9 mouse cellular contexts compared by ENCODE assay signal in genomic region chr6:147240203-147240804, GRCm38 (mm10). TPM values are rescaled to one million over a fixed set of nuclear protein-coding genes. Genes with fewer than 3 reads are reported as not detected.
DNase-seq lines count a peak whose midpoint lies in the region; ATAC-seq and TF ChIP-seq lines count a peak whose summit lies in the region.
"Had no signal": no experiment of that assay in that cellular context is flagged by ENCODE, and none has a peak within 500 bp of the region (broad histone marks: within the 10 kb centered on the region; RNA-seq: fewer than 3 reads in every experiment).

No protein-coding gene starts in this region.

- peak; percentile 58 for DNase-seq in 3134 (ENCODE audit: extremely low read depth, insufficient read length, low spot score)
- peak; percentile 28 for DNase-seq in G1E (ENCODE audit: low spot score)
- peak; percentile 29 for DNase-seq in cerebellum, adult 8-10 months
- peak; percentile 10 for DNase-seq in kidney, adult 11 months
- DNase-seq in naive thymus-derived CD4-positive, alpha-beta T cell, adult 2 months (ENCODE audit: low read depth): peak; percentile 43
- peak; percentile 32 for DNase-seq in thymus, postnatal 14 days

- H3K9me3 ChIP-seq in G1E (replicated peaks): no peaks in the 10 kb centered on the region
- H3K9me3 ChIP-seq in limb, embryonic 13.5 days: no peaks in the 10 kb centered on the region

- no peak overlapping the region for H3K27ac ChIP-seq in limb, embryonic 13.5 days

- H3K27me3 ChIP-seq in G1E (ENCODE audit: insufficient read depth, low read length): no peaks in the 10 kb centered on the region
- H3K27me3 ChIP-seq in limb, embryonic 13.5 days: no peaks in the 10 kb centered on the region

- peak; percentile 40; the same call in 1 of the 2 replicates for TF ChIP-seq CTCF in G1E (IDR thresholded peaks at IDR 0.05; ENCODE audit: low read depth, low read length)

- no peaks in the 10 kb centered on the region for H3K36me3 ChIP-seq in G1E (replicated peaks)
- H3K36me3 ChIP-seq in limb, embryonic 13.5 days: no peaks in the 10 kb centered on the region

- no peak overlapping the region for H3K9ac ChIP-seq in limb, embryonic 13.5 days

- WGBS in limb, embryonic 13.5 days: 3% methylated on average over 3 of the region's 4 CpGs

- no peak overlapping the region for H3K4me2 ChIP-seq in limb, embryonic 13.5 days (replicated peaks)

- H3K4me3 ChIP-seq in G1E (ENCODE audit: low read depth, low read length): no peak overlapping the region
- H3K4me3 ChIP-seq in limb, embryonic 13.5 days: no peak overlapping the region
- H3K4me3 ChIP-seq: erythroblast, embryonic 14.5 days had no signal

- no peaks in the 10 kb centered on the region for H3K4me1 ChIP-seq in G1E (ENCODE audit: insufficient read depth, low read depth, low read length)
- no peaks in the 10 kb centered on the region for H3K4me1 ChIP-seq in limb, embryonic 13.5 days

- ATAC-seq in G1E (ENCODE audit: extremely low read depth, insufficient number of reproducible peaks, low FRiP score, poor library complexity, severe bottlenecking): peak; percentile 28; the same call in 1 of the 2 replicates
- ATAC-seq in frontal cortex, adult (ENCODE audit: low TSS enrichment): peak; percentile 88
- ATAC-seq in limb, embryonic 13.5 days (ENCODE audit: low FRiP score, low read depth): peak; percentile 69

RNA-seq across cellular contexts. Expression of gene Pthlh, which starts 23.7 kb away (rescaled TPM):
- total RNA-seq in G1E (2014; fragmentation: Nextera tagmentation) (not detected in 2 replicates), G1E (2017) (not detected in 2 replicates)
- polyA plus RNA-seq in G1E (2012): not detected in 2 replicates
- 13.6 and 16.0 TPM in 2 replicates for polyA plus RNA-seq in limb, embryonic 13.5 days (2015; fragmentation: Nextera tagmentation; extraction: Ambion mirVana)
- polyA plus RNA-seq: erythroblast, embryonic 14.5 days had no signal

Comparison
In these comparisons a context has a peak if more than half of its experiments do, and no peak if none do; other contexts are left out.
1. ATAC-seq: peak in every context shown above with its lines; median percentile 88 in frontal cortex, adult; 69 in limb, embryonic 13.5 days; 28 in G1E.
2. RNA of gene Pthlh, which starts 23.7 kb away (polyA plus RNA-seq): 13.6 to 16.0 TPM in limb, embryonic 13.5 days; not detected in G1E; every median in the first group is over 10 times any median in the second.
3. Peak in every context shown above with its lines, with median percentiles within 50 percentile points of each other: DNase-seq.